Mouse (Mus musculus) kidney, adult 18-20 months (tissue): ENCODE results near the gene Ubl7.

Source experiments
- DNase-seq: peaks from one replicate; pipeline ENCODE4 v3.0.0; 2021

The Ubl7 gene

GRCm38 (mm10) chr9:57949102-57949704 is 38.4 kb downstream of the Ubl7 start:
- DNase-seq, result no peak

- DNase-seq, result no peak
Measured at GRCm38 (mm10) chr9:57949879-57950278, 39.1 kb downstream of the Ubl7 start.

GRCm38 (mm10) chr9:57950519-57950918 is 39.7 kb downstream of the Ubl7 start:
- DNase-seq, result no peak

- DNase-seq, result no peak
Measured at GRCm38 (mm10) chr9:57951993-57952392, 41.2 kb downstream of the Ubl7 start.

- DNase-seq, result no peak
Measured at GRCm38 (mm10) chr9:57954962-57955744, 44.4 kb downstream of the Ubl7 start.

GRCm38 (mm10) chr9:57955764-57956163 is 45.0 kb downstream of the Ubl7 start:
- DNase-seq, result no peak

- DNase-seq, result no peak
Measured at GRCm38 (mm10) chr9:57956196-57956837, 45.5 kb downstream of the Ubl7 start.

- DNase-seq, result no peak
Measured at GRCm38 (mm10) chr9:57956838-57957236, 46.1 kb downstream of the Ubl7 start.

- no peak for DNase-seq
Measured at GRCm38 (mm10) chr9:57958615-57959014, 47.8 kb downstream of the Ubl7 start.

- no peak for DNase-seq
Measured at GRCm38 (mm10) chr9:57959399-57959798, 48.6 kb downstream of the Ubl7 start.

- no peak for DNase-seq
Measured at GRCm38 (mm10) chr9:57959886-57960866, 49.4 kb downstream of the Ubl7 start.

GRCm38 (mm10) chr9:57961226-57961625 is 50.4 kb downstream of the Ubl7 start:
- DNase-seq, result no peak

- no peak for DNase-seq
Measured at GRCm38 (mm10) chr9:57961863-57962778, 51.3 kb downstream of the Ubl7 start.

GRCm38 (mm10) chr9:57963249-57963997 is 52.6 kb downstream of the Ubl7 start:
- DNase-seq, result no peak

GRCm38 (mm10) chr9:57963998-57964395 is 53.2 kb downstream of the Ubl7 start:
- no peak for DNase-seq

GRCm38 (mm10) chr9:57964528-57965250 is 53.9 kb downstream of the Ubl7 start:
- DNase-seq, result no peak

- no peak for DNase-seq
Measured at GRCm38 (mm10) chr9:57965281-57966185, 54.8 kb downstream of the Ubl7 start.

GRCm38 (mm10) chr9:57967237-57967960 is 56.6 kb downstream of the Ubl7 start:
- no peak for DNase-seq
